Mouse (Mus musculus): ENCODE data around the gene Spice1.

Spice1 gene

DNA sequence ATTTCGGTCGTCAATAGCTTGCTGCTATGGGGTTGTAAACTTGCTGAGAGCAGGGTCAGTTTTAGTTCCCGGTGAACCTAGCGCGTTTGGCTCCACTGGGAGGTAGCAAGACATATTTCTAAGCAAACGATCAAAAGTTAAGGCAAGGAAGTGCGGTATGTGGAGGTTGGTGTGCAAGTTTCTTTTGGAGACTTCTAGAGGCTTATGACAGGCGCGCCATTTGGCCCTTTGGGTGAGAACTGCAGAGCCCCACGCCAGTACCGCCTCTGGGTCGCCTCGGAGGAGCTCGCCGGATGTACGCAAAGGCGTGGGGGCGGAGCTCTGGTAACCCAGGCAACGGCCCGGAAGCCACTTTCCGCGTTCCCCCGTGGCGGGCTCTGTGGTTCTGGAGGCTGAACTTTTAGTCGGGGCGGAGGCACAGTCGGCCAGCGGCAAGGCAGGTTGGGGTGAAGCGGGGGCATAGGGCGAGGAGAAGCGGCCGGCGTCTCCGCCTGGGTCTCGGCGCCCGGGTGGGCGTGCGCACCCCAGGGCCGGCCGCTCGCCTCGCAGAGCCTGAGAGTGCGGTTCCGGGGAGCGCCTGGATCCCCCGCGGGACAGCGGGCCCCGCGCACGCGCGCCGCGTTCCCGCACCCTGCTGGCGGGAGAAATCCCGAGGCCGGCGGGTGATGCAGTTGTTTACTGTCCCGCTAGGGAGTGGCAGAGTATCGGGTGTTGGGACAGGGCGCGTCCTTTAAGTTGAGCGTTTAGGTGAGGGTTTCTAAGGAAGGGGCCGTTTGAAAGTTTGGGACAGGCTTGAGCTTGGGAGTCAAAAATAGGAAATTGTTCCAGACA is at the start of gene Spice1:
TSS of gene Spice1 (plus strand) at position 51 of the 831 bp plus-strand sequence.
- DNase-seq (ENCODE audit: low spot score in 2 of 2), result peak; percentile 76 to 90

DNA sequence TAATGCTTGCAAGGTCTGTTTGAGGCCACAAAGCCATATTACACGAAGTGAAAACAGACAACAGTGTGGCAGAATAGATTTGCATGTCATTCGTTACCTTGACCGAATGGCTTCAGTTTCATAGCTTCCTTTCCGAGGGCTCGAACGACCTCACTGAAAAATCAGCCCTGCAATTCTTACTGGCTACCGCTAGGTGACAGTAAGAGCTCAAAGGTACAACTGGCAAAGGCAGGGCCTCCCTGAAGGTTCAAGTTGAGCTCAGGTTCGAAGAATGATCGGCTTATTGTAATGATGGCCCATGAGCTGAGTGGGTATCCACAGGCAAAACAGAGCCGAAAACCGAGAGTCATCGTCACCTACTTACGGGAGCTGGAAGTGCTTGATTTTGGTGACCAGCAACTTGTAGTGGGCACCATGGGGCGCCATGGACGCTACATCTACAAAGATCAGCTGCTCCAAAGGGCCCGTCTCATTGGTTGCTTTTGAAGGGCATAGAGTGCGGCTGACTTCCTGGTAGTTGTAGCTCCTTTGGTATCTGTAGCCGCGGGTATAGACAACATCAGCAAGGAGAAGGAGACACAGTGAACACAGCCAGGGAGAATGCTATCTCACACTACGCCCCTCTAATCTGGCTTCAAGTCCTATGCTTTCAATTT is 47.4 kb upstream of the Spice1 start:
- no peak for DNase-seq (ENCODE audit: low spot score in 2 of 2)

DNA sequence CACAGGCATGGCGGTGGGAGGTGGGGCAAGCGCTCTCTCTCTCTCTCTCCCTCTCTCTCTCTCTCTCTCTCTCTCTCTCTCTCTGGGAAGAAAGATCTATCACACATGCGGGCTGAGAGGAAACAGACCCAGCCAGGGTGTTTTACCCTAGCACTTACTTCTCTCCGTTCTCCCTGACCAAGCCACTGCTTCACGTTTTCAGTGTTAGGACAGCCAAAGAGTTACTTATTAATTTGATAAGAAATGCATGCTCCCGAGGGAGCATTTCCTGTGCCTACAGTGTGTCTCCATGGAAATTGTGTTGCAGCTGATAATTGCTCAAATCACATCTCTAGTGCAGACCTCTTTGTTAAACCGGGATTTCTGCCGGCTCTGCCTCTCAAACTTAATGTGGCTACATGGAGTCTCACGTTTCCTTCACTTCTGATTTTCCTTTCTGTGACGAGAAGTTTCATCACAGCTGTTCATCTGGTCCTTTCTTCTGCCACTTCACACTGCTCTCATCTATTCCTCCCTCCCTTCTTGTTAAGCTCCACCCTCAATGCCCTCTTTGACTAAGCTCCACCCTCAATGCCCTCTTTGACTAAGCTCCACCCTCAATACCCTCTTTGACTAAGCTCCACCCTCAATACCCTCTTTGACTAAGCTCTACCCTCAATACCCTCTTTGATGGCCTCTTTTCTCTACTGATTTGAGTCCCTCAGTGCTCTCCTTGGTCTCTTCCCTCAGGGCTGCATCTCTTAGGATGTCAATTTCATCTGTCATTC is 44.6 kb upstream of the Spice1 start:
- no peak for DNase-seq (ENCODE audit: low spot score in 2 of 2)

DNA sequence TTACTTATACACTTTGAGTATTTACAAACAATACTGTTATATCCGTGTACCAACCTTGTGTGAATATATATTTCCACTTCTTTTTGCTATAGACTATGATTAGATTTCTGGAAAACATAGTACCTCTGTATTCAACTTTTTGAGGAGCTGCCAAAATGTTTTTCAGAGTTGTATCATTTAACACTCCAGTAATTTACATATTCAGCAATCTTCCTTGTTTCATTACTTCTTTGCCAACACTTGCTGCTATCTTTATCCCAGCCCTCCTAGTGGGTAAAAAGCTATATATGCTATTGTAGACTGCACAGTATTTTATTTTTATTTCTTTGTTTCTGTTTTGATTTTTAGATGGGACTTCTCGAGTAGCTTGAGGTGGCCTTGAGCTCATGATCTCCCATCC is 43.1 kb upstream of the Spice1 start:
- DNase-seq (ENCODE audit: low spot score in 2 of 2), result no peak

DNA sequence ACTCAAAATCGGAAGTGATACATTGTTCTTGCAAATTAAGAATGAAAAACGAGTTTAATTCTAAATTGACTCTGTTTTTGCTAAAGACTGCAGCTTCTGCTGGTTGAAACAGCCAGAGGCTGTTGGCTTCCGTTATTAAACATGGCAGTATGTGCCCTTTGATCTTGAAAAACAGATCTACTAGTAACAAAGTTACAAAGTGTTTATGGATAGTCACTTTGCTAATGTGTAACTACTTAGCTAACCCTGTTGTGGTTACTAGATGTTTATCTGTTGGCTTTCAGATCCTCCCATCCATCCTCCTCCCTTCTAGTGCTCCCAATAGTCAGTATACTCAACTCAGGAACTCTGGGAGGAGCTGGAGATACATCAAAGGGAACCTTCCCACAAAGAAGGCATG is 41.3 kb upstream of the Spice1 start:
- no peak for DNase-seq (ENCODE audit: low spot score in 2 of 2)

DNA sequence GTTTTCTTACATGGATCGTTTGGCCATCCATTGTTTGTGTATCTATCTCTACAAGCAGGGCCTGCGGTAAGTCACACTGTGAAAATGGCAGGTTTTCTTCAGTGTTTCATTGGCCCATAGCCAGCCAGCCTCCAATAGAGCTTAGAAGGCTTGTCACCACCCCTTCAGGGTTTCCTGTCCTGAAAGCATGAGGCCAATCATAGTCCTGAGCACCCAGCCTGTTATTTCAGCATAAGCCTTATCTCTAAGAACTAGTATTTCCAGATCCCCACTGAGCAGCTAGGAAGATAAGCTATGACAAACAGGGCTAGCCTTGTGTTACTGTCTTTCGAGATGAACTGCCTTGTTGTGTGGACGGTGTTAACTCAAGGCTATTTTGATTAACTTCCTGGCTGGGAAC is 33.5 kb upstream of the Spice1 start:
- DNase-seq (ENCODE audit: low spot score in 2 of 2), result no peak

DNA sequence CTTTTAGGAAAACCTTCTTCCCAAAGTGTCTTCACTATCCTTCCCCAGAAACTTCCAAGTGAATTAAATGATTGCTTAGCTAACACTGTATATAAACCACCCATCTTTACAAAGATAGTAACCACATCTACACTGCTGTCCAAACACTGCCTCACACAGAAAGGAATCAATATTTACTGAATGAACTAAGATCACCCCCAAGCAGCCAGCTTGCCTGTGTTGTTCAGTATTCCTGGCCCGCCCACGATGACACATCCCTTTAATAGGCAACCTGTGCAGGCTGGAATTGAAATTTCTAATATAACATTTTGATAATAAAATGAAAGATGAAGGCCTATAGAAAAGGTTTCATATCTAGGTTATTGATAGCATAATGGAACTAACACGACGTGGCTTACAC is 30.6 kb upstream of the Spice1 start:
- DNase-seq (ENCODE audit: low spot score in 2 of 2), result no peak

DNA sequence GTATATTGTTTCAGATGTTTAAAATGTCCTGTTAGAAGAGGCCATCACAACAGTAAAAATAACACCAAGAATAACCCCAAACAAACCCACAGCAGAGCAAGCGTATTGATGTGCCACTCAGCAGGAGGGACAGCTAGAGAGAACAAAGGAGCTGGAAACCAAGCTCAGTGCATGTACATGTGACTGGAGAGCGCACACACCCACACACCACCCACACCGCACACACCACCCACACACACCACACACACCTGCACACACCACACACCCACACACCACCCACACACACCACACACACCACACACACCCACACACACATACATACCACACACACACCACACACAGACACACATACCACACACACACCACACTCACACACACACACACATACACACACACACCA is 26.7 kb upstream of the Spice1 start:
- no peak for DNase-seq (ENCODE audit: low spot score in 2 of 2)

DNA sequence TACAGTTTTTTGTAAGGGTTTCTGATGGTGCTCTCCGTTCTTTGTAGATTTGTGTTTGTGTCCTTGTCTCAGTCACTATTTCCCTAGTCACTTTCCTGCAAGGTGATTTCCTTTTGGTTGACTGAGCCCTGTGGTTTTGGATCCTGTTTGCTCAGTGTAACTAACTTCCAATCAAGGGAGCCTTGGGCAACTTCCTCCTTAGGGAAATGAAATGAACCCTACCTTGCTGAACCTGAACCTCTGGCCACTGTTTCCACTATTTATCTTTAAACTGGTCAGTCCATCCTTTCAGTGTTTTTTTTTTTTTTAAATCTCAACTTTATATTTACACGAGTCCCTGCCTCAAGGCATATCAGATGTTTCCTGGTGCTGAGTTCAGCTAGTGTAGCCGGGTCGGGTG is 18.3 kb upstream of the Spice1 start:
- DNase-seq (ENCODE audit: low spot score in 2 of 2), result no peak

DNA sequence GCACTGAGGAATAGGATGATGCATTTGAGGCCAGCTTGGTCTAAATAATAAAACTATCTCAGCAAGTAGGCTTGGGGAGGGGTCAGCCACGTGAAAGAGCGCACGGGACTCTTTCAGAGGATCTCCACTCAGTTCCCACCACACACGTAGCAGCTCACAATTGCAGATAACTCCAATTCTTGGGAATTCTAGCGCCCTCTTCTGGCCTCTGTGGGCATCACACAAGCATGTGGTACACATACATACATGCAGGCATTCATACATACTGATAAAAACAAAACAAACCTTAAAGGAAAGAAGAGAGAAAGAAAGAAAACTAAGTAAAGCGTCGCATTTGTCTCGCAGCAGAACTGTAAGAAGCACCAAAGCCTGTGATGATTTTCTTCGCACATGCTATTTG is 16.3 kb upstream of the Spice1 start:
- DNase-seq (ENCODE audit: low spot score in 2 of 2), result no peak

DNA sequence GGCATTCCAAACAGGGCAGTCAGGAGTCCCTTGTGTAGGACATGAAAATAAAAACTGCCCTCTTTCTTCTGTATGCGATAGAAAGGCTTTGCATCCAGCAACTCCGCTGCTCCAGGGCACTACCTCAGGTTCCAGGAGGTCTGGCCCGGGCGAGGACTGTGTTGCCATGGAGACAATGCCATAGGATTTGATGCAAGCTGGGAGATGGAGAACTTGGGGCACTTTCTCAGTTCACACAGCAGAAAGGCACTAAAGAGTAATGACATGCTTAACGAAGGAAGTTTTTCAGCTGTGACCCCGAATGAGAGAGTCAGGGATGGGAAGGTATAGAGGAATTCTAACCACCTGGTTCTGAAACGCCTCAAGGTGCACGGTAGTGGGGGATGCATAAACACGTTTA is 15.8 kb upstream of the Spice1 start:
- DNase-seq (ENCODE audit: low spot score in 2 of 2), result no peak

DNA sequence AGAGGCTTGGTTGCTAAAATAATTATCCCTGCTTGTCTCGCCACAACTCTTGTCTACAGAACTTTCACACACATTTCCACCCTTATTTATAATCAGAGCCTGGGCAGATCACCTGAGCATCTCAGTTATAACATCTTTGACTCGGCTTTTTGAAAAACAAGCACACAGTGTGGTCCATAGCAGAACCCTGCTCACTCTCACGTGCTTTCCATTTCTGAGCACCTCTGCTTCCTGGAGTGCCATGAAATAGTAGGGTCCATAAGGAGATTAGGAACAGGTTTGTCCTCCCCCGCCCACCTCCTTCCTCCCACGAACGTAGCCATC is 15.3 kb upstream of the Spice1 start:
- DNase-seq (ENCODE audit: low spot score in 2 of 2), result peak in 1 of 2 experiments; percentile 10

DNA sequence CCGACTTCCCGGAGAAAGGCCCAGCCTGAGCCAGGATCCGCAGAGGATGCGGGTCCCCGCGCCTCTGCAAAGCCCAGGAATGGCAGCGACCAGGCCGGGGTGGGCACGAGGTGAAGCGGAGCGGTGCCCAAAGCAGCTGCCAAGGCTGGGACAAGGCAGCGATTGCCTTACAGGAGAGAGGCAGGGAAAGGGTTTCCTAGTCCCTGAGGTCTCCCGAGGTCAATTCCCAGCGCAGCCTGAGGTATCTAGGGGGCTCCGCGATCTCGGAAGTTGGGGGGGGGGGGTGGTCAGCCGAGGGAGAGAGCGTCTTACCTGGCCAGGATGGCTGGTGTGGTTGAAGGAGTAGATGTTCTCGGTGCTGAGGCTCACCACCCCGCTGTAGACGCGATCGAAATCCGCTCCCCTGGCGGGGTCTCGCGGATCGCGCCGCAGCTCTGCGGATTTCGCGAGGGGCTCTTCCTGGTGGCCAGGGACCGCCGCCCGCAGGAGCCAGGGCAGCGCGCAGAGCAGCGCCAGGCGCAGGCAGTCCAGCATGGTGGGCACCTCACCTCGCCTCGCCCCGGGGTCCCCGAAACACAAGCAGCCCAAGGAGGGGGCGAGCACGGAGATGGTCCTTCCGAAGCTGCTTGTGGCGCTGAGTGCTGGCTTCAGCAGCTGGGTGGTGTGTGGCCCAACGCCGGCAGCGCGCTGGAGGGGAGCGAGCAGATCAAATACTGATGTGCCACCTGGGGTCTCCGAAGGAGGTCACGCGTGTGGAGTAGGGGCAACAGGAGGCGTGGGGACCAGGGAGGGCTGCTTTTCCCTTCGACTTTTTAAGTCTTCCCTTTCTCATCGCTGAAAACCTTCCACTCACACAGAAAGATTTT is 14.7 kb upstream of the Spice1 start:
- DNase-seq (ENCODE audit: low spot score in 2 of 2), result peak; percentile 9 to 29

DNA sequence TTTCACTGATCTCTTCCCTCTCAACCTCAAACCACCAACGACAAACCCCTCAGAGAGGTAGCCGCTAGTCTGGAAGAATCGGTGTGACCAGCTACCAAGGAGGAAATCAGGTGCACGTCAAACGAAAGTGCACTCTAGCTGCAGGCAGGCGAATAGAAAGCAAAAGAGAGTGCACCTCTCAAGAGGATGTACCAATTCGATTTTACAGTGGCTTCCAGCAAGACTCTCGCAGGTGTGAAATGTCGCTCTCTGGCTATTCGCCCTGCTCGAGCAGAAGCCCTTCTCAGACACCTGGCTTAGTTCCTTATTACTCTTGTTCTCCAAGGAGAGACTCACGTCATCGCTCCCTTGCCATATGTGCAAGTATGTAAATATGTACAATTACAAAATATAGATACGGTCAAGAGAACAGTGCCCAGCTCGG is 14.0 kb upstream of the Spice1 start, which contains the start of gene Sidt1:
TSS of gene Sidt1 (minus strand) at position 336 of the 424 bp plus-strand sequence.
- DNase-seq (ENCODE audit: low spot score in 2 of 2), result peak; percentile 13 to 29

DNA sequence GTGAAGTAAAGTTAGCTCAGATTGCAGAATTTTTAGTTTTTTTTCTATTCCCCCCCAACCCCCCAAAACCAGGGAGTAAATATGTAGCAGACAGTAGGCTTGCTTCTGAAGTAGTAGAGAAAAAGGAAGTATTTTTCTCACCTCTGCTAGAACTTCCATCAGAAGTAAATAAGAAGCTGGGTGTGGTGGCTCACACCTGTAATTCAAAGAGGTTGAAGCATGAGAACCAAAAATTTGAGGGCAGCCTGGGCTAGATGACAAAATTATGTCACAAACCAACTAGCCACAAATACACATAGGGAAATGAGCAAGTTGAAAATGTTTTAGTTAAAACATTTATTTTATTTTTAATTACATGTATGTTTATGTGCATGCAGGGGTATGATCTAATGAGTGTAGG is 9.4 kb upstream of the Spice1 start:
- no peak for DNase-seq (ENCODE audit: low spot score in 2 of 2)

DNA sequence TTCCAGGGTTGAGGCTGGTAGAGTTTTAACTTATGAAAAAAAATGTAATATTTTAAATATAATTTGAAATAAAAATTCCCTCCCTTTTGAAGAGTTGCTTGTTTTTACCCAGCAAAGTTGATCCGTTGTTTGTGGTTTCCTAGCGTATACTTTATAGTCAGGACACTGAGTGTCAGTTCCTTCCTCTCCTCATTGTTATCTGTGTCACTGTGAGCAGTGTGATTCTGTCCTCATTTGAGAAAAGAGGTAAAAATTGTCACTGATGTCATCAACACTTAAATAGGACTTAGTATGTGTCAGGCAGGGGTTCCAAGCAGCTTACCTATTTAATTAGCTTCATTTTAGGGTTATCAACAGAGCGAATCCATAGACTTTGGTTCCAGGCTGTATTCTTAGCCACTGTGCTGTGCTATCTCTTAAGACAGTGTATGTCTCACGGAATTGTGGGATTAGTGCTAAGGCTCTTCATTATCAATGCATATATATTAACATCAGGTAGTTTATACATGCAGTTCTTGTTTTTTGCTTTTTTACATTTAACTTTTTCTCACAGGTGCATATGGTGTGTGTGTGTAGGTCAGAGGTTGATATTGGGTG is 3.0 kb downstream of the Spice1 start:
- DNase-seq (ENCODE audit: low spot score in 2 of 2), result no peak

DNA sequence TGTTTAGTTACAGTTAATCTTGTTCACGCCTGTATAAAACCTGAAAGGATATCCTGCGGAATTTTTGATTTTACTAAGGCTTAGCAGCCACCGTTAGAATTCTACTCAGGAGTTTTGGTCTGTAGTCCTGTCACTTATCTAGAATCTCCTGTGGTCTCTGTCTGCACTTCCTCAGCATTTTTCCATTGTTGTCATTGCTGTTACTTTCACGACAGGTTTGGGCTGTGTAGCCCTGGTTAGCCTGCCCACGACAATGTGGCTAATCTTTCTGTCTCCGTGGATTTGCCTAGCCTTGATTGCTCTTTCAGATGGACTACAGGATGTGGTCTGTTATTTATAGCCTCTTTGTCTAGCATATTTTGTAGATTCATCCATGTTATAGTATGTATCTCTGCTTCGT is 9.4 kb downstream of the Spice1 start:
- DNase-seq (ENCODE audit: low spot score in 2 of 2), result no peak

DNA sequence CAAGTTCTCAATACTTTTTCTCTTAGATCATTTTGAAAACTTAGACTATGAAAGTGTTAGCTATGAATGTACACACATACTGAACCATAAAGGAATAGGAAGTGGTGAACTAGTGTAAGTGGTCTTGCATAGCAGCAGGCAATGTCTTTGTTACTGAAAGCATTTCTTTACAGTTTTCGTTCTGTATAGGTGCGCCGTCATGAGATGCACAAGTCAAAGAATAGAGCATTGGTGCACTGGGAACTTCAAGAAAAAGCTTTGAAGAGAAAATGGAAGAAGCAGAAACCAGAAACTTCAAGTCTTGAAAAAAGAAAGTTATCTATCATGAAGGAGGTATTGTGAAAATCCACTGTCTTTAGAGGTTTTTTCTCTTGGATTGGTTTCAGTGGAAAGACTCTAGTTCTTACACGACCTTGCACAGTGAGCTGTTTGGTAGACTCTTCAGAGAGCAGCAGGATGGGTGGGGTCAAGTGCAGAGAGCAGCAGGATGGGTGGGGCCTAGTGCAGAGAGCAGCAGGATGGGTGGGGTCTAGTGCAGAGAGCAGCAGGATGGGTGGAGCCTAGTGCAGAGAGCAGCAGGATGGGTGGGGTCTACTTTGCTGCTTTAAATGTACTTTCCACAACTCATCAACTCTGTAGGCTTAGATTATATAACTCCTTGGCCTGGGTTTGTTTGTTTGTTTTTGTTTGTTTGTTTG is 10.8 kb downstream of the Spice1 start:
- no peak for DNase-seq (ENCODE audit: low spot score in 2 of 2)

DNA sequence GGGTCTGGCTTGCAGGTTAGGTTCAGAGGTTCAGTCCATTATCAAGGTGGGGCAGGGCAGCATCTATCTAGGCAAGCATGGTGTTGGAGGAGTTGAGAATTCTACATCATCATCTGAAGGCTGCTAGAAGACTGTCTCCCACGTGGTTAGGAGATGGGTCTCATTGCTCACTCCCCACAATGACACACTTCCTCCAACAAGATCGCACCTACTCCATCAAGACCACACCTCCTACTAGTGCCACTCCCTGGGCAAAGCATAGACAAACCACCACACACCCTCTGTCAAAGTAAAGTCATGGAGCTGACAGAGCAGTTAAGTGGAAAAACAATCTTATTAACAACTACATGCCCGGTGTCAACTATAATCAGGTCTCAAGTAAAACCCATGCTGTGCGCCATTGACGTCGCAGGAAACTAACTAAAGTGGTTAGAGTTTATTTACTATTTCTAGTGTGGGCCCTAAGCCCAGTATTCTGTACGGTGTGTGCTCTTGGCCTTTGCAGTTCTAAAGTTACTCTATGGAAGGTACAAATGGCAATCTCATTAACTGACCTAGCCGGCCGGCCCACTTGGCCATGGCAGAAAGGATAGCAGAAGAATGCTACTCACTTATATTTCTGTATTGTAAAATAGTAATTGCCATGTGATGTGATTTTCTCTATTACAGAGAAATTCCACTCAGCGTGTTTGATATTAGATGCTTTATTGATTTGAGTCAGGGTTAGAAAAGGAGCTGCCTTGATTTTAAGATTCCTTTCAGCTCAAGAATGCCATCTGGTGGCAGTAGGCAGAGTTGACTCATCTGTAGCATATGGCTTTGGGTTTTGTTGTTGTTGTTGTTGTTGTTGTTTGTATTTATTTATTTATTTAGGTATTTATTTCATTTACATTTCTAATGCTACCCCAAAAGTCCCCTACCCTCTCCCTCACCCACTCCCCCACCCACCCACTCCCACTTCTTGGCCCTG is 15.3 kb downstream of the Spice1 start:
- DNase-seq (ENCODE audit: low spot score in 2 of 2), result peak in 1 of 2 experiments; percentile 11

Measured in frontal cortex, postnatal 14 days (tissue).